Mouse (Mus musculus): ENCODE measurements around the gene Smco4. TPM values are rescaled to one million over a fixed set of nuclear protein-coding genes. Genes with fewer than 3 reads are reported as not detected.

Gene Smco4
- polyA plus RNA-seq, 1 experiment = 4.0 TPM

DNA sequence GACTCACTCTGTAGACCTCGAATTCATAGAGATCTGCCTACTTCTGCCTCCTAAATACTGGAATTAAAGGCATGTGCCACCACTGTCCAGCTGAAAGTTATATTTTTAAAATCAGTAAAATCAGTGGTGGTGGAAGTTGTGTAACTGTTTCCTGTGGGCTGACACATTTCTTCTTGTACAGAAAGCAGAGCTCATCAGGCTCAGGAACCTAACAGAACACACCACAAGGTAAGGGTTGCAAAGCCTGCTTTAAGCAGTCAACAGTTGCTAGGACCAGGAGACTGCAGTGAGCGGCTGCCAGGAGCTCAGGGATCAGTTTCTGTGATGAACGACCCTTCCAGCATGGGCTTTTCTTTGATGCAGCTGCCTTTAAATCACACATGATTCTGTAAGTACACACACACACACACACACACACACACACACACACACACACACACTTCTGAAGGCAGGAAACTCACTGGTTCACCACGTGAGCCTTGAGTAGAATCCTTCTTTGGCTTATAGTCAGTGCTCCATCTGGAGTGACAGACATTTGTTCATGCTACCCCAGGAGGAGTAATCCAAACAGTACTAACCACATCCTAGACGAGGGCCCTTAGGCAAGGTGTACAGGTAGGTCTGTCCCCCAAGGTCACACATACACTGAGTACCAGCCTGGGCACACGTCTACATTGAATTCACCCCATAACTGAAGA is 94.1 kb downstream of the Smco4 start:
- Histone ChIP-seq H3K4me1 (ENCODE audit: control insufficient read depth, insufficient read depth, low read length) (no peaks in the 10 kb centered on the region), H3K4me3 (ENCODE audit: insufficient read depth, low read length) (no peak overlapping the region), H3K27ac (ENCODE audit: insufficient read depth, low read length) (no peak overlapping the region)
- no peak for TF ChIP-seq POLR2A (IDR thresholded peaks at IDR 0.05; ENCODE audit: extremely low read depth, insufficient read depth, low read length)
- TF ChIP-seq CTCF (IDR thresholded peaks at IDR 0.05; ENCODE audit: extremely low read depth, insufficient read depth, low read length) = no peak

DNA sequence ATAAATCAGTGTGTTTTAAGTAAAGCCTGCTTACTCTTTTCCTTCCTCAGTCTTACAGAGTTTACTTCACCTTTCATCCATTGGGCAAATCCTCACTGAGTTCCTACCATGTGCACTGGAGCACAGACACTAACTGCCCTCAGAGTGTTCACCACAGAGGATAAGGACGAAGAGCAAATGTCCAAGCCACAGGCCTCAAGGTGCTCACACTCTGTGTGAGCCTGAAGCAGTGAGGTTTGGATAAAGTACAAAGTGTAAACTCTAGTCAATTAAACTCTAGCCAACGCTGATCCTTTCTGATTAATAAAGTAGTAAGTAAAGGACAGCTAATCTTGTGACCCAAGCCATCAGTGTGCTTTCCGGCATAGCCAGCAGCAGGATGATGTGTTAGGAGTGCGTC is 100.9 kb downstream of the Smco4 start:
- no peaks in the 10 kb centered on the region for H3K4me1 ChIP-seq (ENCODE audit: control insufficient read depth, insufficient read depth, low read length)
- no peak for TF ChIP-seq POLR2A (IDR thresholded peaks at IDR 0.05; ENCODE audit: extremely low read depth, insufficient read depth, low read length)
- no peak for TF ChIP-seq CTCF (IDR thresholded peaks at IDR 0.05; ENCODE audit: extremely low read depth, insufficient read depth, low read length)
- H3K4me3 ChIP-seq (ENCODE audit: insufficient read depth, low read length) = no peak overlapping the region
- H3K27ac ChIP-seq (ENCODE audit: insufficient read depth, low read length) = no peak overlapping the region

Other genes starting within 250 kb of the Smco4 start
- 38.0 and 41.9 TPM in 2 replicates for gene Med17, start 213.5 kb upstream of the Smco4 start, polyA plus RNA-seq (2012; rRNA removed)
- gene Taf1d, start 187.2 kb upstream of the Smco4 start, polyA plus RNA-seq (2012; rRNA removed) = 28.2 and 32.0 TPM in 2 replicates
- gene 4931406C07Rik, start 187.0 kb upstream of the Smco4 start, polyA plus RNA-seq (2012; rRNA removed) = 28.9 and 30.6 TPM in 2 replicates
- 19.9 and 21.0 TPM in 2 replicates for gene Cep295, start 135.6 kb upstream of the Smco4 start, polyA plus RNA-seq (2012; rRNA removed)
- 0.08 and 0.13 TPM in 2 replicates for gene Deup1, start 134.5 kb downstream of the Smco4 start, polyA plus RNA-seq (2012; rRNA removed)
- 23.3 and 25.0 TPM in 2 replicates for gene Slc36a4, start 216.3 kb downstream of the Smco4 start, polyA plus RNA-seq (2012; rRNA removed)